Mouse (Mus musculus) urinary bladder, postnatal 36 days (tissue): ENCODE data around the gene Klk6.

Source experiments
- DNase-seq, 2 experiments: peaks; one replicate each; pipeline ENCODE4 v3.0.0; 2022; ENCODE audit warnings: low spot score in 2 of 2, mixed read lengths in 1 of 2

The Klk6 gene

GRCm38 (mm10) chr7:43821581-43821980 is 2.7 kb upstream of the Klk6 start:
- no peak for DNase-seq

- no peak for DNase-seq
Observed at GRCm38 (mm10) chr7:43826056-43826455, 1.8 kb downstream of the Klk6 start.

GRCm38 (mm10) chr7:43827706-43828105 is 3.4 kb downstream of the Klk6 start:
- DNase-seq, result no peak

DNA sequence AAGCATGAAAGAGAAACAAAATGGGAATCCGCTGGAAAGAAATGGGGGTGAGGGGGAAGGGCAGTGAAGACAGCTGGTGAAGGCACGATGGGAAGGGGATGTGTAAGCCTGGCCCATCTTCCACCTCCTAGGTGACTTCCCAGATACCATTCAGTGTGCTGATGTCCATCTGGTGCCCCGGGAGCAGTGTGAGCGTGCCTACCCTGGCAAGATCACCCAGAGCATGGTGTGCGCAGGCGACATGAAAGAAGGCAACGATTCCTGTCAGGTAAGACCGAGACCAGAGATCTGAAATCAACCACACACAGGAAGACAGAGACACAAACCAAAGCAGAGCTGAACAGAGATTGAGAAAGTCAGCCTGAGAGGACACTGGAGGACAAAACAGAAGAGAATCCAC is 4.7 kb downstream of the Klk6 start:
- no peak for DNase-seq

DNA sequence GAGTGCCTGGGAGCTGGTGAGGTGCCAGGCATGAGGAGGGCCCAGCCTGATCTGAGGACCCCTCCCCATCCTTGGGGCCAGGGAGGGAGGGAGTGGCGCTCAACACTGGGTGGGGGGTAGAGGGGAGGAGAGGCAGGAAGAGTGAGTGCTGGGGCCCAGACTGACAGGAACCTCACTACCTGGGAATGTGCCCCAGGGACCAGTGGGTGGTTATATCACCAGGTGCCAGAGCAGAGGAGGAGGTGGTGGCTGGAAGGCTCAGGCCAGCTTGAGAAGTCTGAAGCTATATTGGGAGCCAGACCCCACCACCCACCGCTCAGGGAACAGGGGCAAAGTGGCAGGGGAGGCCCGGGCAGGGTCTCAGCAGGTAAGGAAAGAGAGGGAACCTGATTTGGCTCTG is 17.4 kb downstream of the Klk6 start, which contains the start of gene Klk5:
Gene Klk5 (plus strand): TSS at position 271 of the 400 bp plus-strand sequence.
- no peak for DNase-seq

GRCm38 (mm10) chr7:43843801-43844200 is 19.5 kb downstream of the Klk6 start:
- DNase-seq, result no peak

DNA sequence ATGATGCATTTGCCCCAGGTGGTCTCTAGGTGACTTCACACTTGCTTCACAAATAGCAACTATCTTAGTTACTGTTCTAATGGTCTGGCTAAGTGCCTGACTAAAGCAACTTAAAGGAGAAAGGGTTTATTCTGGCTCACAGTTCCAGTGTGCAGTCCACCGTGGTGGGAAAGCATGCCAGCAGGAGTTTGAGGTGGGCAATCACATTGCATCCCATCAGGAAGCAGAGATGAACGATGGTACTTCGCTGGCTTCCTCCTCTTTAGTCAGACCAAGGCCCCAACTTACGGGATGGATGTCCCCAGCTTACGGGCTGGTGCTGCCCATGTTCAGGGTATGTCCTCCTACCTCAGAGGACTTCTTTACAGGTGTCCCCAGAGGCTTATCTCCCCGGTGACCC is 27.3 kb downstream of the Klk6 start:
- no peak for DNase-seq

DNA sequence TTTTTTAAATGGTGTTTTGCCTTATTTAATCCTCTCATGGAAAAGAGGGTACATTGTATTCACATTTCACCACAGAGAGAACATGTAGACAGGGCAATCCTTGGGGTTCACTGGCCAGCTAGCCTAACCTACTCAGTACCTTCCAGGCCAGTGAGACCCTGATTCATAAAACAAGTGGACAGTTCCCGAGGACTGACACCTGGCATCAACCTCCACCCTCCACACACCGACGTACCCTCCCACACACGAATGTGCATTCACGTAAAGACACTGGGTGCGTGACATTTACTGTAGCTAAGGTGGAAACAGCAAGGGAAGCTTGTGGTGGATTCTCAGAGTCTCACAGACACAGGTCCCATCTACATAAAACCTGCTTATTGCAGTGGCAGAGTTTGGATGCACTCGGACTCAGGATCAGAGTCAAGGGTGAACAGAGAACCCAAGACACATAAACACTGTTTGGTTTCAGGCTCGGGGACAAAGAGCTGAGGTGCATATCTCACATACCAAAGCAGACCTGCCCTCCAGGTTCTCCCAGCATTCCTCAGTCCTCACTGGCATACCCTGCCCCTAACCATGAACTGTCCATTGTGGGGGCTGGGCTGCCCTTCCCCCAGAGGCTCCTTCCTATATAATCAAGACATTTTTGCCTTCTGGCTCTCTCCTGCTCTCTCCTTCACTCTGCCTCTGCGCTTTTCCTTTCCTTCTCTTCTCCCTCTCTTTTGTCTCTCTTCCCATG is 30.5 kb downstream of the Klk6 start:
- DNase-seq, result no peak

DNA sequence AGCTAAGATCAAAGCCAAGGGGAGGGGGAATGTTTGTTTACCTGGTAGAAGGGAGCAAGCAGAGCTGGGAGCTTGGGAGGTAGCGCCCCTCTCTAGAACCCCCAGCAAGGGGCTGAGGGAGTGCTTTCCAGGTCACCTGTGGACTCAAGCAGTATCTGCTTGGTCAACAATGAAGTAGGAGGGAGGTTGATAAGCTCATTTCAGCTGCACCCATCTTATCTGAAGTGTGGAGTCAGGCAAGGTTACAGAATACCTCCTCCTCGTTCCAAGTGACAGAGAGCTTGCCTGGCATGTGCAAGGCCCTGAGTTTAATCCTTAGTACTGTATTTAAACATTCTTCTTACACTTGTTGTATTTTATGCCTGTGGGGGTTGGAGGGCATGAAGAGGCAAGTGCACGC is 31.4 kb downstream of the Klk6 start:
- DNase-seq, result no peak

DNA sequence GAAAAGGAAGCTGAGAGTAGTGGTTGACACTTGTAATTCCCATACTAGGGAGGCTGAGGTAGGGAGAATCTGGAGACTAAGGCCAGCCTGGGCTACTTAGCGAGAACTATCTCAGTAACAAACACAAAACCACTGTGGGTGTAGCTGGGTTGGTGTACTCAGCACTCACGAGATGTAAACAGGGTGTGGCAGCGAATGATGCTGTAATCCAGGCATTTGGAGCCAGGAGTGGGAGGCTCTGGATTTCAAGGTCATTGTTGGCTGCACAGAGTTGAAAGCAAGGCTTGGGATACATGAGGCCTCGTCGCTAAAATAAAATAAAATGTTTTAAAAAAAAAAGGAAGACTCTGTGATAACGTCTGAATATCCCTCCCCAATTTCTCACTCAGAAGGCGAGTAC is 32.0 kb downstream of the Klk6 start:
- no peak for DNase-seq

GRCm38 (mm10) chr7:43857501-43857900 is 33.2 kb downstream of the Klk6 start:
- DNase-seq, result no peak

DNA sequence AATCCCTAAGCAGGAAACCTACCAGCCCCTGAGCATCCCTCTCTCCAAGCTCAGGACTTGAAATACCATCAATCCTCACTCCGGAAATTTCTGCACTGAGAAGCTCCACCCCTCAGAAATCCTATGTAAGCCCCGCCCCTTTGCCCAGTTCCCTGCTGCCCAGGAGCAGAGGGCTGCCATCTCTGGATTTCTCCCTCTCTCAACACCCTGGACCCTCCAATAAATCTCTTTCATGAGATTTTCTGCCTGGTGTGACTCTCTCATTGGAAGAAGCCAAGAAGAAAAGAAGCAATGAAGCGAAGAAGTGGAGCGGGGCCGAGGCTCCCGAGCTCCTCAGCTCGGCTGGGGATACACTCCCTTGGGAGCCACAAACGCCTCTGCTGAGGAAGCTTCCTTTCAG is 36.1 kb downstream of the Klk6 start:
- no peak for DNase-seq

GRCm38 (mm10) chr7:43873237-43873636 is 48.9 kb downstream of the Klk6 start:
- peak; percentile 57 to 71 for DNase-seq

GRCm38 (mm10) chr7:43873674-43874073 is 49.4 kb downstream of the Klk6 start:
- DNase-seq, result no peak

- no peak for DNase-seq
Observed at GRCm38 (mm10) chr7:43874868-43875375, 50.6 kb downstream of the Klk6 start.

DNA sequence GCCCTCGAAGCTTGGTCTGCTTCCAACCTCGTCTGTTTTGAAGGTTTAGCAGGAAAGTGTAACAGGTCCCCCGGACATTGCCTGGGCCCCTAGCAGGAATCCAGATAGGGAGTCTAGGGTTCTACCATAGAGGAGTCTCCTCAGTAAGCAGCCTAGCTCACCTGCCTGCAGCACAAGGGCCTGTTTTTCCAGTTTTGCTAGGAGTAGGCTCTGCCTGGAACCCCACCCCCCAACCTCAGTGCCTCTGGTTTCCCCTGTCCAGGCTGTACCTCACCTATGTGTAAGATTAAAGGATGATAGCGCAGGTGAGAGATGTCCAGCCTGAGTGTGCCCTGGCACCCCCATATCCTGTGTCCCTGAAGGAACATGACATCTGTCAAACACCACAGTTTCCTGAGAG is 52.1 kb downstream of the Klk6 start:
- DNase-seq, result peak; percentile 48 to 64

DNA sequence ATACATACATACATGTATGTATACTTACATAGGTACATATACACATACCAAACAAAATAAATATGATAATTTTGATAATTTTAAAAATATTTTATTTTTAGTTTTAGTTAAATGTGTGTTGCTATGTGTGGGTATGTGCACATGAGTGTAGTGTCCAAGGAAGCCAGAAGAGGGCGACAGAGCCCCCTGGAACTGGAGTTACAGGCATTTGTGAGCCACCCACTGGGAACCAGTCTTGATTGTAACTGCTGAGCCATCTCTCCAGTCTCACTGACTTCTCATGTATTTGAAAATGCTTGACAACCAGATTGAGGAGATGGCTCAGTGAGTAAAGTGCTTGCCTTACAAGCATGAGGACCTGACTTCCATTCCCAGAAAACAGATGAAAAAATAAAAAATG is 54.0 kb downstream of the Klk6 start:
- DNase-seq, result no peak

DNA sequence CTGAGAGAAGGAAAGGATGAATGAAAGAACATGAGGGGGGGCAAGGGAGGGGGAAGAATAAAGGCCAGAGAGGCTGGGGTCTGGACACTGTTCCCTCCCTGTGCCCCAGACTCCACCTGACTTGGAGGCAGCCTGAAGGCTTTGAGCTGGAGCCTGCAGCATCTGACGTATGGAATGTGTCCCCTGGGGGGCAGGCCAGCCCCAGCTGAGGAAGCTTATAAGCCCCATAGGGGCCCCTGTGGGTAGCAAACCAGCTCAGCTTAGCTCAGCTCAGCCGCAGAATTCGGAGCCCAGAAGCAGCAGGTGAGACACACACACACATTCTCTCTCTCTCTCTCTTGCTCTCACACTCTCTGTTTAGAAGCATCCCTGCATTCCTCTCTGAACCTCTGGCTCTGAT is 56.6 kb downstream of the Klk6 start, which contains the start of gene Klk4:
Gene Klk4 (plus strand): TSS at position 249 of the 400 bp plus-strand sequence.
- no peak for DNase-seq
